Mouse (Mus musculus) neural tube, embryonic 12.5 days (tissue): ENCODE measurements around the gene Cntln. TPM values are rescaled to one million over a fixed set of nuclear protein-coding genes. Genes with fewer than 3 reads are reported as not detected.

Experiments
- ATAC-seq: fragments of 200-750 bp; cut with Nextera tagmentation; 2 replicates; pipeline ENCODE4 v1.8.0; 2017; ENCODE audit warnings: low read depth, mild to moderate bottlenecking, moderate TSS enrichment, moderate library complexity; ENCODE audit not compliant: low FRiP score
- H3K27ac ChIP-seq: fragments of 300-500 bp; sonication (generic); 2 replicates; pipeline ENCODE4 v1.5.1; 2016
- H3K27me3 ChIP-seq: fragments of 300-500 bp; sonication (generic); replicated peaks from 2 replicates; pipeline ENCODE4 v1.6.1; 2016; ENCODE audit warnings: mild to moderate bottlenecking
- H3K36me3 ChIP-seq: fragments of 300-500 bp; sonication (generic); 2 replicates; pipeline ENCODE4 v1.6.1; 2016; ENCODE audit warnings: mild to moderate bottlenecking
- H3K4me1 ChIP-seq: fragments of 300-500 bp; sonication (generic); 2 replicates; pipeline ENCODE4 v1.6.1; 2016
- H3K4me2 ChIP-seq: fragments of 300-500 bp; sonication (generic); replicated peaks from 2 replicates; pipeline ENCODE4 v1.6.1; 2016; ENCODE audit warnings: mild to moderate bottlenecking
- H3K4me3 ChIP-seq: fragments of 300-500 bp; sonication (generic); 2 replicates; pipeline ENCODE4 v1.5.1; 2016
- H3K9ac ChIP-seq: fragments of 300-500 bp; sonication (generic); 2 replicates; pipeline ENCODE4 v1.6.1; 2016; ENCODE audit warnings: mild to moderate bottlenecking
- H3K9me3 ChIP-seq: fragments of 300-500 bp; sonication (generic); 2 replicates; pipeline ENCODE4 v1.6.1; 2016; ENCODE audit warnings: mild to moderate bottlenecking
- WGBS: fragments of 180-500 bp; shearing (Covaris S2); methylation state at CpG from one replicate; pipeline ENCODE4 v1.1.7; 2016; 5-methylcytosine and 5-hydroxymethylcytosine counted together
- polyA plus RNA-seq: library from polyadenylated mRNA; unstranded; fragments of >200 nt; fragmentation: Nextera tagmentation; extraction: Ambion mirVana; gene quantifications from 2 replicates; pipeline ENCODE4 v1.2.1, GENCODE M21; 2016

Cntln gene
- polyA plus RNA-seq, 1 experiment from 2014 or later, result 10.5 TPM

DNA sequence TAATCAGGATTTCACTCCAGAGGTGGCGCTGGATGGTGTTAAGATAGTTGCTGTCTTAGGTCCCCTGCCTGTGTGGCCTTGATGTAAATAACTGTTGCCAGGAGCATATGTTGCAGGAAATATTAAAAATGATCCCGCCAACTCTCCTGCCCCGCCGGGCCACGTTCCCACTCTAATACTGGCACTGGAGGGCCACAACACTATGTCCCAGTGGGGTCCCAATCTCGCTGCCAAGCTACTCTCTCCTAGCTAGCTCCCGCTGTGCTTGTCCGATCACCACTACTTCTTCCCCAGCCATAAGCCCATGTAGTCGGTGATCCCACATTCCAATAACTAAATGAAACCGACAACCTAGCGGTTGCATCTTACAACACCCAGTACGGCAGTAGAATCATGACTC lies 283.9 kb downstream of the Cntln start:
- 94% methylated on average over 12 of the region's 12 CpGs for WGBS
- no peaks in the 10 kb centered on the region for H3K4me1 ChIP-seq
- ATAC-seq, result no peak
- H3K9me3 ChIP-seq, result no peaks in the 10 kb centered on the region
- no peak overlapping the region for H3K4me3 ChIP-seq
- no peaks in the 10 kb centered on the region for H3K36me3 ChIP-seq
- H3K4me2 ChIP-seq, result no peak overlapping the region
- H3K27me3 ChIP-seq, result no peaks in the 10 kb centered on the region
- H3K9ac ChIP-seq, result no peak overlapping the region
- H3K27ac ChIP-seq, result no peak overlapping the region

DNA sequence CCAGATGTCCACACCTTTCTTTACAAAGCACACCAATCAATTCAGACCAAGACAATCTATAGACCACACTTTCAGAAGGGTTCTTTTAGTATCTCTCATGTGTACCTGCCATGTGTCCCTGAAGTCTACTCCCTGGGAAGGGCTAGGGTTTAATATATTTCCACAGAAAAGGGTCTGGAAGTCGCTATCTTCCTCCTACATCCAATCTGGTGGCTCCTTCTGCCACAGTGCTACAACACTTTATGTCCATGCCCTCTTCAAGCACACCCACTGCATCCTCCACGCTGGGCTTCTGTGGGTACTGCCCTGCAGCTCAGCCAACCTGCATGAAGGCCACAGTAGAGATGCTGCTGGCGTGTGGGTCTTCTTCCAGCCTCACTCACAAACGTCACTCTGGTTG lies 291.4 kb downstream of the Cntln start:
- no peak for ATAC-seq
- H3K27ac ChIP-seq, result no peak overlapping the region
- WGBS, result 87% methylated on average over 4 of the region's 4 CpGs

DNA sequence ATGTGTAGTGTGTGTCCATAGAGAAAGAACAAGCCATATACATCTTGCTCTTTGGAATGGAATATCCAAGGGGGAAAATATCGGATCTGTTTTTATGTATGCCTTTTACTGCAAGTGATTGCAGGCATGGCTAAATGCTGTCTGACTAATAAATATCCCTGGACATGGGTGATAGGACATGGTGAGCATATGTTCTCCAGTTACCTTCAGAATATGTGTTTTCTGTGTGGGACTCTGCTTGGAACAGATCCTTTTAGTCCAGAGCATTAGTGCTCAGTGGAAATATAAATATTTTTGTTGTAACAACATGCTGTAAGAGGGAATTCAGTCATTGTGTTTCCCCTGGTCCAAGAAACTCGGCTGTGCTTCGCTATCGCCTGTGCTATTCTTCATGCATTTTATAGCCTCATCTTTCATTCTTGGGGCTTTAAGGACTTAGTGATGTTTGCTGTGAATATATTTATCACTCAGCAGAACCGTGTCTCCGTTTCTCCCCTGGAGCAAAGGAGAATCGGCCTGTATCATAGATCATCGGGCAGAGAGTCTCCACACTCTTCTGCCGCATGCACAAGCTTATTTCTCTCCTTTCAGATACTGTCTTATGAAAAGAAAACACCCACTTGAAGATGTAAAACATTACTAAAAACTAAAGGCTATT lies 294.4 kb downstream of the Cntln start:
- WGBS, result 72% methylated on average over 9 of the region's 9 CpGs
- no peaks in the 10 kb centered on the region for H3K36me3 ChIP-seq
- no peak overlapping the region for H3K4me2 ChIP-seq
- H3K9ac ChIP-seq, result no peak overlapping the region
- no peaks in the 10 kb centered on the region for H3K27me3 ChIP-seq
- H3K4me1 ChIP-seq, result no peaks in the 10 kb centered on the region
- H3K4me3 ChIP-seq, result no peak overlapping the region
- no peaks in the 10 kb centered on the region for H3K9me3 ChIP-seq
- H3K27ac ChIP-seq, result no peak overlapping the region
- no peak; the same call in 1 of the 2 replicates for ATAC-seq

More for the DNA sequence above, 291.4 kb downstream of the Cntln start:
- Histone ChIP-seq H3K9ac (no peak overlapping the region), H3K4me3 (no peak overlapping the region), H3K4me2 (no peak overlapping the region), H3K36me3 (no peaks in the 10 kb centered on the region), H3K9me3 (no peaks in the 10 kb centered on the region), H3K27me3 (no peaks in the 10 kb centered on the region), H3K4me1 (no peaks in the 10 kb centered on the region)

Other genes starting within 250 kb of the Cntln start
- 9.6 and 12.2 TPM in 2 replicates for gene Bnc2, start 209.0 kb upstream of the Cntln start, polyA plus RNA-seq